Comparison of ENCODE assay signal across 18 mouse cellular contexts in genomic region chr1:175024136-175024535, GRCm38 (mm10).
"Had no signal": no experiment of that assay in that cellular context is flagged by ENCODE, and none has a peak within 500 bp of the region (broad histone marks: within the 10 kb centered on the region; RNA-seq: fewer than 3 reads in every experiment).

No protein-coding gene starts in this region.

- H3K36me3 ChIP-seq: midbrain, embryonic 12.5 days; neural tube, embryonic 13.5 days; neural tube, embryonic 15.5 days; stomach, embryonic 15.5 days had no signal

- H3K27me3 ChIP-seq: midbrain, embryonic 12.5 days; neural tube, embryonic 13.5 days; neural tube, embryonic 15.5 days; stomach, embryonic 15.5 days had no signal

- H3K4me2 ChIP-seq: lung, embryonic 14.5 days; midbrain, embryonic 12.5 days; neural tube, embryonic 13.5 days; neural tube, embryonic 15.5 days; stomach, embryonic 15.5 days had no signal

- H3K27ac ChIP-seq: midbrain, embryonic 12.5 days; neural tube, embryonic 13.5 days; neural tube, embryonic 15.5 days; stomach, embryonic 15.5 days; stomach, postnatal 0 days had no signal

- H3K4me1 ChIP-seq: stomach, embryonic 15.5 days had no signal

- H3K9ac ChIP-seq: lung, embryonic 14.5 days; midbrain, embryonic 12.5 days; neural tube, embryonic 13.5 days; neural tube, embryonic 15.5 days; stomach, embryonic 15.5 days had no signal

- ATAC-seq: midbrain, embryonic 16.5 days had no signal

- H3K4me3 ChIP-seq: midbrain, embryonic 12.5 days; myocyte; neural tube, embryonic 13.5 days; neural tube, embryonic 15.5 days; stomach, embryonic 15.5 days had no signal

- H3K9me3 ChIP-seq: midbrain, embryonic 12.5 days; neural tube, embryonic 13.5 days; neural tube, embryonic 15.5 days; stomach, embryonic 15.5 days had no signal

- DNase-seq: lung, adult 18-20 months; lung, embryonic 14.5 days; lung, postnatal 10 days; lung, postnatal 4 days; midbrain, embryonic 14.5 days; retina, postnatal 1 day; right cerebral cortex, adult 18-20 months; right cerebral cortex, postnatal 14 days; thymus, adult 2 months; thymus, postnatal 25 days; thymus, postnatal 4 days had no signal
